Mouse (Mus musculus) heart, embryonic 13.5 days (tissue): Measurements from ENCODE around the gene Hnf1a. TPM values are rescaled to one million over a fixed set of nuclear protein-coding genes. Genes with fewer than 3 reads are reported as not detected.
"Not testable (repeated sequence)": the region's sequence is repeated elsewhere in the genome, so short reads cannot be mapped to it uniquely, and the experiment has no call there.

Experiments
- ATAC-seq: fragments of 200-750 bp; cut with Nextera tagmentation; 2 replicates; pipeline ENCODE4 v1.8.0; 2017; ENCODE audit warnings: moderate TSS enrichment; ENCODE audit not compliant: insufficient number of reproducible peaks, low FRiP score, low TSS enrichment; ENCODE audit errors: extremely low read depth
- H3K27ac ChIP-seq: fragments of 300-500 bp; sonication (generic); replicated peaks from 2 replicates; pipeline ENCODE4 v1.5.1; 2015; ENCODE audit warnings: moderate library complexity, mild to moderate bottlenecking, inconsistent platforms
- H3K27me3 ChIP-seq: fragments of 300-500 bp; sonication (generic); replicated peaks from 2 replicates; pipeline ENCODE4 v1.6.1; 2015; ENCODE audit warnings: mild to moderate bottlenecking, inconsistent platforms
- H3K36me3 ChIP-seq: fragments of 300-500 bp; sonication (generic); 2 replicates; pipeline ENCODE4 v1.6.1; 2015; ENCODE audit warnings: mild to moderate bottlenecking, inconsistent platforms
- H3K4me1 ChIP-seq: fragments of 300-500 bp; sonication (generic); 2 replicates; pipeline ENCODE4 v1.6.1; 2015; ENCODE audit warnings: inconsistent platforms
- H3K4me2 ChIP-seq: fragments of 300-500 bp; sonication (generic); 2 replicates; pipeline ENCODE4 v1.6.1; 2015; ENCODE audit warnings: inconsistent platforms, mild to moderate bottlenecking, moderate library complexity
- H3K4me3 ChIP-seq: fragments of 300-500 bp; sonication (generic); 2 replicates; pipeline ENCODE4 v1.5.1; 2015; ENCODE audit warnings: moderate library complexity, mild to moderate bottlenecking, inconsistent platforms
- H3K9ac ChIP-seq: fragments of 300-500 bp; sonication (generic); 2 replicates; pipeline ENCODE4 v1.6.1; 2015; ENCODE audit warnings: inconsistent platforms, mild to moderate bottlenecking, moderate library complexity
- H3K9me3 ChIP-seq: fragments of 300-500 bp; sonication (generic); 2 replicates; pipeline ENCODE4 v1.6.1; 2016; ENCODE audit warnings: inconsistent platforms
- WGBS: fragments of 180-500 bp; shearing (Covaris S2); methylation state at CpG from one replicate; pipeline ENCODE4 v1.1.7; 2015; ENCODE audit warnings: mixed read lengths; 5-methylcytosine and 5-hydroxymethylcytosine counted together
- polyA plus RNA-seq: library from polyadenylated mRNA; unstranded; fragments of >200 nt; fragmentation: Nextera tagmentation; extraction: Ambion mirVana; gene quantifications from 2 replicates; pipeline ENCODE4 v1.2.1, GENCODE M21; 2015

Gene Hnf1a
- polyA plus RNA-seq, 1 experiment from 2014 or later = 0.17 TPM

GRCm38 (mm10) chr5:114942766-114943130, 28.1 kb downstream of the Hnf1a start:
- H3K4me2 ChIP-seq = peak overlapping the region; percentile 72
- H3K9me3 ChIP-seq = peaks cover 5% of the 10 kb centered on the region; the same call in 1 of the 2 replicates
- no peak for ATAC-seq
- H3K4me3 ChIP-seq = peak overlapping the region; percentile 65
- H3K9ac ChIP-seq = peak overlapping the region; percentile 89
- H3K4me1 ChIP-seq = peaks cover 8% of the 10 kb centered on the region
- 45% methylated on average over 4 of the region's 4 CpGs for WGBS
- no peak overlapping the region for H3K27ac ChIP-seq
- H3K27me3 ChIP-seq = no peaks in the 10 kb centered on the region
- H3K36me3 ChIP-seq = peaks cover 30% of the 10 kb centered on the region

DNA sequence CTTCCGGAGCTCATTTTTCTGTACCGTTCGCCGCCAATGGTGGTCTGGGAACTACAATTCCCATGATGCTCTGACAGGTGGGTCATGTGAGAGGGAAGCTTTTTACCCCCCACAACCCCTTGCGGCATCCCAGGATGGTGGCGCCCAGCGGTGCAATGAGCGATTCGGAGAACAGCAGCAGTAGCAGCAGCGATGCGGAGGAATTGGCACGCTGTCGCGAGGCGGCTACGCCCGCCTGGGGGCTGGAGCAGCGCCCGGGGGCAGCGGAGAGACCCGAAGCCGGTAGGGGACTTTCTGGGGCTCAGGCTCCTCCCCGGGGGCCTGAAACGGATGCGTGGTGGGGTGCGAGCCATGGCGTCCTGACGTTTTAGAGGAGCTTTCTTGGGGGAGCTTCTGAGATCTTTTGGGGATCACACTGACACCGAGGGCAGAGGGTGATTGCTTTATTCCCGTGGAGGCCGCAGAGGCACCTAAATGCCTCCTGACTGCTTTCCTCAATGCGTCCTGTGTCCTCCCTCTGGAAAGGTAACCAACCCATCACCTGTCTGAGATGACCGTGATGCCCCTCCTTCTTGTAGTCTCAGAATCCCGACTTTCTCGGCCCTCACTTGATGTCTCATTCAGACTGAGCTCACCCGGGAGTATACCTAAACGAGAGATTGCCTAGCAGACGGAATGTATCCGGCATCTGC, 28.7 kb downstream of the Hnf1a start, which contains the start of gene 2210016L21Rik:
TSS of gene 2210016L21Rik (plus strand) at position 85 of the 692 bp plus-strand sequence.
- Histone ChIP-seq H3K9me3 (peaks cover 5% of the 10 kb centered on the region; the same call in 1 of the 2 replicates), H3K36me3 (peaks cover 25% of the 10 kb centered on the region), H3K4me2 (peak within 1 kb of the TSS; percentile 72), H3K27ac (peak within 1 kb of the TSS; percentile 70), H3K4me3 (peak within 1 kb of the TSS; percentile 65), H3K9ac (peak within 1 kb of the TSS; percentile 89), H3K4me1 (peaks cover 8% of the 10 kb centered on the region), H3K27me3 (no peaks in the 10 kb centered on the region)
- ATAC-seq = peak; percentile 92
- WGBS = 2% methylated on average over 39 of the region's 39 CpGs

GRCm38 (mm10) chr5:114941138-114941537, 29.8 kb downstream of the Hnf1a start:
- not testable (repeated sequence) for H3K27ac ChIP-seq, H3K4me3 ChIP-seq, H3K4me2 ChIP-seq, H3K4me1 ChIP-seq, ATAC-seq, H3K27me3 ChIP-seq, H3K9ac ChIP-seq, H3K9me3 ChIP-seq
- H3K36me3 ChIP-seq = peaks cover 14% of the 10 kb centered on the region
- 54% methylated on average over 3 of the region's 3 CpGs for WGBS

DNA sequence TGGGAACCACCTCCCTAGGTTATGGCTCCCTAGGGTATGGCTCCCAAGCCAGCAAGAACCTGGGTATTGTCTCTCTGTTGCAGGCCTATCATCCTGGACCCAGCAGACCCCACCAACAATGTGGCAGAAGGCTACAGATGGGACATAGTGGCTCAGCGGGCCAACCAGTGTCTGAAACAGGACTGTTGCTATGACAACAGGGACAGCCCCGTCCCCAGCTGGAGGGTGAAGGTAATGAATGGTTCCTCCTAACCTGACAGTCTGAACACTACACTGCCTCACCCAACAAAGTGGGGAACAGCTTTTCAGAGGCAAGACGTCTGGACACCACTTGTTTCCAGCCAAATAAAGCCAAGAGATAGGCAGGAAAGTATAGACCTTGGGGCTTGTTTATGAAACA, 35.1 kb downstream of the Hnf1a start:
- Histone ChIP-seq H3K4me3 (no peak overlapping the region), H3K36me3 (no peaks in the 10 kb centered on the region), H3K27ac (no peak overlapping the region), H3K9ac (no peak overlapping the region), H3K27me3 (no peaks in the 10 kb centered on the region), H3K4me1 (no peaks in the 10 kb centered on the region), H3K9me3 (peaks cover 5% of the 10 kb centered on the region; the same call in 1 of the 2 replicates), H3K4me2 (no peak overlapping the region)
- no peak for ATAC-seq
- WGBS = 45% methylated on average over 3 of the region's 3 CpGs

GRCm38 (mm10) chr5:114933206-114933605, 37.7 kb downstream of the Hnf1a start:
- no peak for ATAC-seq
- WGBS = 80% methylated on average over 8 of the region's 8 CpGs

GRCm38 (mm10) chr5:114931626-114932025, 39.3 kb downstream of the Hnf1a start:
- 51% methylated on average over 5 of the region's 5 CpGs for WGBS

More at GRCm38 (mm10) chr5:114933206-114933605, 37.7 kb downstream of the Hnf1a start:
- H3K9ac ChIP-seq = no peak overlapping the region
- no peak overlapping the region for H3K27ac ChIP-seq
- H3K4me2 ChIP-seq = no peak overlapping the region
- no peak overlapping the region for H3K4me3 ChIP-seq
- no peaks in the 10 kb centered on the region for H3K4me1 ChIP-seq
- H3K9me3 ChIP-seq = no peaks in the 10 kb centered on the region; the same call in 1 of the 2 replicates
- H3K36me3 ChIP-seq = no peaks in the 10 kb centered on the region
- H3K27me3 ChIP-seq = no peaks in the 10 kb centered on the region

GRCm38 (mm10) chr5:114926753-114927152, 44.1 kb downstream of the Hnf1a start:
- no peak overlapping the region for H3K27ac ChIP-seq
- ATAC-seq = no peak
- WGBS = 73% methylated on average over 9 of the region's 9 CpGs
- no peaks in the 10 kb centered on the region for H3K36me3 ChIP-seq
- H3K27me3 ChIP-seq = no peaks in the 10 kb centered on the region
- no peaks in the 10 kb centered on the region for H3K9me3 ChIP-seq
- H3K4me3 ChIP-seq = no peak overlapping the region
- H3K4me2 ChIP-seq = no peak overlapping the region
- no peak overlapping the region for H3K9ac ChIP-seq
- H3K4me1 ChIP-seq = peaks cover 6% of the 10 kb centered on the region

More at GRCm38 (mm10) chr5:114931626-114932025, 39.3 kb downstream of the Hnf1a start:
- no peak for ATAC-seq
- Histone ChIP-seq H3K36me3 (no peaks in the 10 kb centered on the region), H3K4me2 (no peak overlapping the region), H3K27me3 (no peaks in the 10 kb centered on the region), H3K27ac (no peak overlapping the region), H3K4me3 (no peak overlapping the region), H3K4me1 (no peaks in the 10 kb centered on the region), H3K9ac (no peak overlapping the region), H3K9me3 (no peaks in the 10 kb centered on the region)

DNA sequence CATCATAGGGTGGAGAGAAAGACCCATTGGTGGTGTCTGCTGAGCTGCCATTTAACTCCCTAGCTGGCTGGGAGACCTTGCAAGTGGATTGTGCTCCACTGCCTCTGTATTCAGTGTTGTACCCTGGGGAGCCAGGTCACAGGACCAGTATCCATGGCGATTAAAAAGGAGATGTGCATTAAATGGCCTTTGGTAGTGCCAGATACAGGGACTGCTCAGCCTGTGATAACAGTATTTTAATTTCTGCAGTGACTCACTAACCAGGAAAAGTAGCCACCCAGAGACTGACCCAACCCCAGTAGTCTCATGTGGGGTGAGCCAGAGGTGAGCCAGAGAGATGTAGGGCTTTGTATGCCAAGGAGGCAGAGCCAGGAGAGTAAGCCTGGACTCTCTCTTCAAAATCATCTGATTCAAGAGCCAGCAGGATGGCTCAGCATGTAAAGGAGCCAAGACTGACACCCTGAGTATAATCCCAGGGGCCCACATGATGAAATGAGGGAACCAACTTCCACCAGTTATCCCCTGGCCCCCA, 44.7 kb downstream of the Hnf1a start:
- Histone ChIP-seq H3K27me3 (no peaks in the 10 kb centered on the region), H3K4me2 (no peak overlapping the region), H3K9me3 (no peaks in the 10 kb centered on the region), H3K4me3 (no peak overlapping the region), H3K36me3 (no peaks in the 10 kb centered on the region), H3K4me1 (peaks cover 6% of the 10 kb centered on the region), H3K27ac (no peak overlapping the region), H3K9ac (no peak overlapping the region)
- WGBS = 54% methylated on average over 1 of the region's 1 CpGs
- ATAC-seq = no peak

GRCm38 (mm10) chr5:114922998-114923473, 47.9 kb downstream of the Hnf1a start, which contains the start of gene Oasl1:
TSS of gene Oasl1 (plus strand) at chr5:114923240.
- Histone ChIP-seq H3K9ac (peak within 1 kb of the TSS; percentile 64), H3K4me1 (peaks cover 6% of the 10 kb centered on the region), H3K27me3 (no peaks in the 10 kb centered on the region), H3K4me2 (peak within 1 kb of the TSS; percentile 64), H3K4me3 (peak within 1 kb of the TSS; percentile 42), H3K27ac (no peak within 1 kb of the TSS), H3K9me3 (no peaks in the 10 kb centered on the region), H3K36me3 (no peaks in the 10 kb centered on the region)
- ATAC-seq = no peak
- 34% methylated on average over 15 of the region's 15 CpGs for WGBS

- Histone ChIP-seq H3K36me3 (no peaks in the 10 kb centered on the region), H3K9ac (no peak overlapping the region), H3K27ac (no peak overlapping the region), H3K4me3 (no peak overlapping the region), H3K4me2 (no peak overlapping the region), H3K9me3 (no peaks in the 10 kb centered on the region), H3K4me1 (peaks cover 6% of the 10 kb centered on the region), H3K27me3 (no peaks in the 10 kb centered on the region)
- ATAC-seq = peak; percentile 74; the same call in 1 of the 2 replicates
- WGBS = 58% methylated on average over 10 of the region's 10 CpGs
Measured at GRCm38 (mm10) chr5:114922366-114922731, 48.5 kb downstream of the Hnf1a start.

DNA sequence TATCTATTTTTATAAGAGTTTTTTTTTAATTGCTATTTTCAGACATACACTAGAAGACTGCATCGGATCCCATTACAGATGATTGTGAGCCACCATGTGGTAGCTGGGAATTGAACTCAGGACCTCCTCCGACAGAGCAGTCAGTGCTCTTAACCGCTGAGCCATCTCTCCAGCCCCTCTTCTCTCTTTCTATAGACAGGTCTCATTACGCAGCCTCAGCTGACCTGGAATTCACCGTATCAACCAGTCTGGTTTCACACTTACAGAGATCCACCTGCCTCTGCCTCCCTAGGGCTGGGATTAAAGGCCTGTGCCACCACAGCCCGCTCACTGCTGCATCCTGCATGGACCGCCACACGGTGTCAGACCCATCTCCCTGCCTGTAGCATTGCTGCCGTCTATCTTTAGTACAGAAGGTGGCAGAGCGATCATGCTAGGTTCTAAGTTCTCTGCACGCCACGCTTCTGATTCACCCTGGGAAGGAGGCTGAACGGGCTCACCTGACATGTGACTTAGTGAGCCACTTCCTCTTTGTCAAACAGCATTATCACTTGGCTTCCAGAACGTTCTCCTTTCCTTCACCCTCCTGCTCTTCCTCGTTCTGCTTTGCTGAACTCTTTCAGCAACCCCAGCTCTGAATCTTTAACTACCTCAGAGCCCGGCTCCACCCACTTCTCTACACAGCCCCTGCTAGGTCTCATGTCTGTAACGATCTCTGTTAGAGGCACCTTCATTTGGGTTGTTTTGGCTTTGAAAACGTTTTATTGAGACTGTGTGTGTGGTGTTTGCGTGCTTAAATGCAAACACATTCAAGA, 49.1 kb downstream of the Hnf1a start:
- WGBS = 65% methylated on average over 19 of the region's 19 CpGs
- no peak for ATAC-seq

More for the DNA sequence above, 49.1 kb downstream of the Hnf1a start:
- Histone ChIP-seq H3K27me3 (no peaks in the 10 kb centered on the region), H3K4me2 (no peak overlapping the region), H3K27ac (no peak overlapping the region), H3K36me3 (no peaks in the 10 kb centered on the region), H3K9ac (no peak overlapping the region), H3K9me3 (no peaks in the 10 kb centered on the region), H3K4me1 (peaks cover 6% of the 10 kb centered on the region), H3K4me3 (no peak overlapping the region)
